Mouse (Mus musculus) CD4-positive, CD25-positive, alpha-beta regulatory T cell, adult 2 months (primary cell): ENCODE results near the gene Tex13c1.

Experiments used
- DNase-seq: peaks from one replicate; pipeline ENCODE4 v3.0.0-alpha.2; 2012; ENCODE audit warnings: low read depth, low spot score

Tex13c1 gene

GRCm38 (mm10) chrX:43590860-43591259, at the start of gene Tex13c1:
Gene Tex13c1 (plus strand): TSS chrX:43591160.
- no peak for DNase-seq
